Mouse (Mus musculus): ENCODE data around the gene Krtap13. TPM values are rescaled to one million over a fixed set of nuclear protein-coding genes. Genes with fewer than 3 reads are reported as not detected.

Krtap13 gene
- not detected for polyA plus RNA-seq (2014; fragmentation: Illumina TruSeq; extraction: RNeasy Lipid Tissue Mini Kit (QIAGEN cat#74804); ENCODE audit: insufficient read depth, low read depth, low replicate concordance)

DNA sequence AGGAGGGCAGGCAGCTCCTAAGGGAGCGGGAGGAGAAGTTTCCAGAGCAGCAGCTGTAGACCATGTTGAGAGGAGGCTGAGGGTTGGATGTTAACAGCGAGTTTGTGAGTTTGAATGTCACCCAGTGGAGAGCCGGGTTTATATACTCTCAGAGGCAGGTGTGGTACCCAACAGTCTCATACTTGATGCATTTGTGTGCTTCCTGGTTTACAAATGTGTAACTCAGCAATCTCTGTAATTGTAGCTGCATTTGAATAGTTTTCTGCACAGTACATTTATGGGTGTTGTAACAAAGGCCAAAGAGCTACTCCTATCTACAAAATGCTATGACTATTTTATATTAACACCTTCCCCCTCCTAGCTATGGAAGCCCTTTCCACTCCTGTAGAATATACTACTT lies at the start of gene Krtap13:
TSS of gene Krtap13 (minus strand) at position 101 of the 400 bp plus-strand sequence.

GRCm38 (mm10) chr16:88777596-88777995 lies 26.2 kb upstream of the Krtap13 start, which contains the start of gene Gm5965:
Gm5965 (plus strand) TSS chr16:88777896.

GRCm38 (mm10) chr16:88774106-88774505 lies 22.7 kb upstream of the Krtap13 start, which contains the start of gene 2310057N15Rik:
2310057N15Rik (minus strand) TSS chr16:88774206.

GRCm38 (mm10) chr16:88758547-88758946 lies 7.1 kb upstream of the Krtap13 start, which contains the start of gene 2310034C09Rik:
2310034C09Rik (plus strand) TSS chr16:88758847.

GRCm38 (mm10) chr16:88728812-88729275 lies 22.6 kb downstream of the Krtap13 start, which contains the start of gene Krtap13-1:
Krtap13-1 (plus strand) TSS chr16:88728862.

GRCm38 (mm10) chr16:88707496-88708012 lies 43.9 kb downstream of the Krtap13 start, which contains the start of gene 2310061N02Rik:
2310061N02Rik (minus strand) TSS chr16:88707962.

Other genes with a start within 250 kb of the Krtap13 start
- gene Cldn17, start 244.7 kb downstream of the Krtap13 start, polyA plus RNA-seq (2014; fragmentation: Illumina TruSeq; extraction: RNeasy Lipid Tissue Mini Kit (QIAGEN cat#74804); ENCODE audit: insufficient read depth, low read depth, low replicate concordance): not detected
- 2.5 TPM for gene Cldn8, start 188.5 kb downstream of the Krtap13 start, polyA plus RNA-seq (2014; fragmentation: Illumina TruSeq; extraction: RNeasy Lipid Tissue Mini Kit (QIAGEN cat#74804); ENCODE audit: insufficient read depth, low read depth, low replicate concordance)
- not detected for gene Krtap24-1, start 139.4 kb downstream of the Krtap13 start, polyA plus RNA-seq (2014; fragmentation: Illumina TruSeq; extraction: RNeasy Lipid Tissue Mini Kit (QIAGEN cat#74804); ENCODE audit: insufficient read depth, low read depth, low replicate concordance)
- not detected for gene 2310079G19Rik, start 124.0 kb downstream of the Krtap13 start, polyA plus RNA-seq (2014; fragmentation: Illumina TruSeq; extraction: RNeasy Lipid Tissue Mini Kit (QIAGEN cat#74804); ENCODE audit: insufficient read depth, low read depth, low replicate concordance)
- not detected for gene Krtap26-1, start 103.8 kb downstream of the Krtap13 start, polyA plus RNA-seq (2014; fragmentation: Illumina TruSeq; extraction: RNeasy Lipid Tissue Mini Kit (QIAGEN cat#74804); ENCODE audit: insufficient read depth, low read depth, low replicate concordance)
- not detected for gene Krtap27-1, start 80.0 kb downstream of the Krtap13 start, polyA plus RNA-seq (2014; fragmentation: Illumina TruSeq; extraction: RNeasy Lipid Tissue Mini Kit (QIAGEN cat#74804); ENCODE audit: insufficient read depth, low read depth, low replicate concordance)
- gene 2310061N02Rik, start 43.7 kb downstream of the Krtap13 start, polyA plus RNA-seq (2014; fragmentation: Illumina TruSeq; extraction: RNeasy Lipid Tissue Mini Kit (QIAGEN cat#74804); ENCODE audit: insufficient read depth, low read depth, low replicate concordance): not detected
- not detected for gene Krtap13-1, start 22.8 kb downstream of the Krtap13 start, polyA plus RNA-seq (2014; fragmentation: Illumina TruSeq; extraction: RNeasy Lipid Tissue Mini Kit (QIAGEN cat#74804); ENCODE audit: insufficient read depth, low read depth, low replicate concordance)
- gene 2310034C09Rik, start 7.2 kb upstream of the Krtap13 start, polyA plus RNA-seq (2014; fragmentation: Illumina TruSeq; extraction: RNeasy Lipid Tissue Mini Kit (QIAGEN cat#74804); ENCODE audit: insufficient read depth, low read depth, low replicate concordance): not detected
- gene 2310057N15Rik, start 22.6 kb upstream of the Krtap13 start, polyA plus RNA-seq (2014; fragmentation: Illumina TruSeq; extraction: RNeasy Lipid Tissue Mini Kit (QIAGEN cat#74804); ENCODE audit: insufficient read depth, low read depth, low replicate concordance): not detected
- gene Gm5965, start 26.3 kb upstream of the Krtap13 start, polyA plus RNA-seq (2014; fragmentation: Illumina TruSeq; extraction: RNeasy Lipid Tissue Mini Kit (QIAGEN cat#74804); ENCODE audit: insufficient read depth, low read depth, low replicate concordance): not detected
- gene Gm20741, start 60.6 kb upstream of the Krtap13 start, polyA plus RNA-seq (2014; fragmentation: Illumina TruSeq; extraction: RNeasy Lipid Tissue Mini Kit (QIAGEN cat#74804); ENCODE audit: insufficient read depth, low read depth, low replicate concordance): not detected
- gene Krtap15, start 68.6 kb upstream of the Krtap13 start, polyA plus RNA-seq (2014; fragmentation: Illumina TruSeq; extraction: RNeasy Lipid Tissue Mini Kit (QIAGEN cat#74804); ENCODE audit: insufficient read depth, low read depth, low replicate concordance): not detected
- gene Krtap14, start 74.5 kb upstream of the Krtap13 start, polyA plus RNA-seq (2014; fragmentation: Illumina TruSeq; extraction: RNeasy Lipid Tissue Mini Kit (QIAGEN cat#74804); ENCODE audit: insufficient read depth, low read depth, low replicate concordance): not detected
- not detected for gene Krtap19-1, start 117.8 kb upstream of the Krtap13 start, polyA plus RNA-seq (2014; fragmentation: Illumina TruSeq; extraction: RNeasy Lipid Tissue Mini Kit (QIAGEN cat#74804); ENCODE audit: insufficient read depth, low read depth, low replicate concordance)
- not detected for gene Krtap19-2, start 122.6 kb upstream of the Krtap13 start, polyA plus RNA-seq (2014; fragmentation: Illumina TruSeq; extraction: RNeasy Lipid Tissue Mini Kit (QIAGEN cat#74804); ENCODE audit: insufficient read depth, low read depth, low replicate concordance)
- gene Krtap19-3, start 126.4 kb upstream of the Krtap13 start, polyA plus RNA-seq (2014; fragmentation: Illumina TruSeq; extraction: RNeasy Lipid Tissue Mini Kit (QIAGEN cat#74804); ENCODE audit: insufficient read depth, low read depth, low replicate concordance): not detected
- gene Krtap19-4, start 133.5 kb upstream of the Krtap13 start, polyA plus RNA-seq (2014; fragmentation: Illumina TruSeq; extraction: RNeasy Lipid Tissue Mini Kit (QIAGEN cat#74804); ENCODE audit: insufficient read depth, low read depth, low replicate concordance): not detected
- not detected for gene Krtap19-5, start 144.8 kb upstream of the Krtap13 start, polyA plus RNA-seq (2014; fragmentation: Illumina TruSeq; extraction: RNeasy Lipid Tissue Mini Kit (QIAGEN cat#74804); ENCODE audit: insufficient read depth, low read depth, low replicate concordance)
- not detected for gene Krtap19-9b, start 180.6 kb upstream of the Krtap13 start, polyA plus RNA-seq (2014; fragmentation: Illumina TruSeq; extraction: RNeasy Lipid Tissue Mini Kit (QIAGEN cat#74804); ENCODE audit: insufficient read depth, low read depth, low replicate concordance)
- not detected for gene Krtap16-3, start 211.2 kb upstream of the Krtap13 start, polyA plus RNA-seq (2014; fragmentation: Illumina TruSeq; extraction: RNeasy Lipid Tissue Mini Kit (QIAGEN cat#74804); ENCODE audit: insufficient read depth, low read depth, low replicate concordance)

All from lung, adult 10 weeks (tissue).